Mouse (Mus musculus) heart, embryonic 12.5 days (tissue): ENCODE results near the gene Bche. TPM values are rescaled to one million over a fixed set of nuclear protein-coding genes. Genes with fewer than 3 reads are reported as not detected.

Experiments
- ATAC-seq: fragments of 200-750 bp; cut with Nextera tagmentation; 2 replicates; pipeline ENCODE4 v1.8.0; 2017; ENCODE audit warnings: moderate TSS enrichment, moderate library complexity; ENCODE audit not compliant: insufficient number of reproducible peaks, low FRiP score
- H3K27ac ChIP-seq: fragments of 300-500 bp; sonication (generic); 2 replicates; pipeline ENCODE4 v1.5.1; 2016; ENCODE audit warnings: mild to moderate bottlenecking, moderate library complexity; ENCODE audit not compliant: poor library complexity, severe bottlenecking
- H3K27me3 ChIP-seq: fragments of 300-500 bp; sonication (generic); replicated peaks from 2 replicates; pipeline ENCODE4 v1.6.1; 2016; ENCODE audit warnings: mild to moderate bottlenecking, moderate library complexity
- H3K36me3 ChIP-seq: fragments of 300-500 bp; sonication (generic); 2 replicates; pipeline ENCODE4 v1.6.1; 2016; ENCODE audit warnings: mild to moderate bottlenecking, moderate library complexity
- H3K4me1 ChIP-seq: fragments of 300-500 bp; sonication (generic); replicated peaks from 2 replicates; pipeline ENCODE4 v1.6.1; 2016; ENCODE audit warnings: mild to moderate bottlenecking
- H3K4me2 ChIP-seq: fragments of 300-500 bp; sonication (generic); 2 replicates; pipeline ENCODE4 v1.6.1; 2016; ENCODE audit warnings: mild to moderate bottlenecking, moderate library complexity
- H3K4me3 ChIP-seq: fragments of 300-500 bp; sonication (generic); 2 replicates; pipeline ENCODE4 v1.5.1; 2016; ENCODE audit warnings: mild to moderate bottlenecking
- H3K9ac ChIP-seq: fragments of 300-500 bp; sonication (generic); 2 replicates; pipeline ENCODE4 v1.6.1; 2016; ENCODE audit warnings: mild to moderate bottlenecking, moderate library complexity
- H3K9me3 ChIP-seq: fragments of 300-500 bp; sonication (generic); replicated peaks from 2 replicates; pipeline ENCODE4 v1.6.1; 2016; ENCODE audit warnings: mild to moderate bottlenecking, moderate library complexity
- WGBS: fragments of 180-500 bp; shearing (Covaris S2); methylation state at CpG from one replicate; pipeline ENCODE4 v1.1.7; 2016; 5-methylcytosine and 5-hydroxymethylcytosine counted together
- polyA plus RNA-seq: library from polyadenylated mRNA; unstranded; fragments of >200 nt; fragmentation: Nextera tagmentation; extraction: Ambion mirVana; gene quantifications from 2 replicates; pipeline ENCODE4 v1.2.1, GENCODE M21; 2016

The Bche gene
- polyA plus RNA-seq, 1 experiment from 2014 or later = 22.2 TPM

DNA sequence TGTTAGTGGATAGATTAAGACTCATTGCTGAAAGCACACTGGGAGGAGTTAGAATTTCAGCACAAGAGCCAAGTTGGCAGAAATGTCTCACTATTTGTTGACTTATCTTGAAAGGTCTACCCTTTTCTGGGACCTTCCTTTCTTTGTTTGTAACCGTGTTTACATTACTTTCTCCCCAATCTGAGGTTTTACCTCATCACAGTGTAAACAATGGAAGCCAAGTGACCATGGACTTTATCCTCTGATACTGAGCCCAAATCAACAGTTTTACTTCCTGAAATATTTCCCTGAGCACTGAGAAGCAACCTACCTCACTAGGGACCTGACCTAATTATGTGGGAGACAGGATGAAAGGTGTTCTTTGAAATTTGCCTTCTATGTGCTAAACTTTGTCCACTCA lies 34.9 kb downstream of the Bche start:
- H3K9ac ChIP-seq = no peak overlapping the region
- WGBS = 61% methylated on average over 1 of the region's 1 CpGs

DNA sequence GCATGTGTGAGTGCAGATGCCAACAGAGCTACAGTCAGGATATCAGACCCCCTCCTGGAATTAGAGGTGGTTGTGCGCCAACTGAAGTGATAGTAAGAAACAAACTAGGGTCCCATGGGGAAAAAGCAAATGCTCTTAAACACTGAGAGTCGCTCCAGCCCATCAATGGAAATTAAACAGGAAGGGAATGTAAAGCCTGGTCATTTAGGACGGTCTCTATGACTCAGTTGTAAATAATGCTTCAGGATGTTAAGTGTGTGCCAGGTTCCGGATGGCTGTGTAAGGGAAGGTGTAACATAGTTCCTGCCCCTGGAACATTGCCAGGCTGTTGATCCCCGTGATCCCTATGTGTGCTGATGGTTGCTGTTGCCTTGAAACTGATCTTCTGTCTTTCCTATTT lies 40.0 kb downstream of the Bche start:
- 67% methylated on average over 5 of the region's 5 CpGs for WGBS
- no peak overlapping the region for H3K4me3 ChIP-seq
- H3K27me3 ChIP-seq = no peaks in the 10 kb centered on the region
- no peak overlapping the region for H3K4me2 ChIP-seq
- H3K4me1 ChIP-seq = no peaks in the 10 kb centered on the region
- no peak overlapping the region for H3K9ac ChIP-seq
- no peaks in the 10 kb centered on the region for H3K36me3 ChIP-seq
- no peaks in the 10 kb centered on the region for H3K9me3 ChIP-seq
- no peak overlapping the region for H3K27ac ChIP-seq
- ATAC-seq = no peak

More for the DNA sequence above, 34.9 kb downstream of the Bche start:
- H3K4me3 ChIP-seq = no peak overlapping the region
- H3K27me3 ChIP-seq = no peaks in the 10 kb centered on the region
- ATAC-seq = no peak
- no peaks in the 10 kb centered on the region for H3K36me3 ChIP-seq
- H3K27ac ChIP-seq = no peak overlapping the region
- no peaks in the 10 kb centered on the region for H3K9me3 ChIP-seq
- H3K4me2 ChIP-seq = no peak overlapping the region
- no peaks in the 10 kb centered on the region for H3K4me1 ChIP-seq

DNA sequence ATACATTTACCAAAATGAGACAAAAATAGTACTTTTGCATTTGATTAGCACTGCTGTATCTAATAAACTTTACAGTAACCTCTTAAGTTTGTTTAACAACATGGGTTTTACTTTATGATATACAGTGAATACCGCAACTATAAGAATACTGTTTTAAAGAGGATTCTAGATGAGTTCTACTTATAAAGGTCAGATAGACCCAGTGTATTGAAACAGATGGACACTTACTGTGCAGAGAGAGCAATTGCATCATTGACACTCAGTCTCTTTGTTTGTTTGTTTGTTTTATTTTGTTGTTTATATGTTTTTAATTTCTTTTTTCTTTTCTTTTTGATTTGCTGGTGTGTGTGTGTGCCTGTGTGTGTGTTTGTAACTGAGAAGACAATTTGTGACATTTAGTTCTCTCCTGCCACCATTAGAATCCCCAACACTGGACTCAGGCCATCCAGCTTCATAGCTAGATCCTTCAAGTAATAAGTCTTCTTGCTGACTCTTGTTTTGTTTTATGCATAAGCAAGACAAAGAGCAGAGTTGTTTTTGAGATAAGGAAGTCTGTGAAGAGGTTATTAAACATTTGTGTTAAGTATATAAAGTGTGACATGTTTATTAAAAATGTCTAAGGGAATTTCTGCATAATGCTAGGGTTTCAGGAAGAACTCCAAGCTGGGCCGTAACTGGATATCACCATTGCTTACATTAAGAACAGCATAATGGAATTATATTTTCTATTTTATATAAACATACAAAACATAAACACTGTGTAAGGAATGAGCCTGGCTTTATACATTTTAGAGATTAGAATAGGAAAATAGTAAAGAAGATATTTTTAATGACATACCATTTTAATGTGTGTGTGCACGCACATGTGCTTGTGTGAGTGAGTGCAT lies 40.7 kb downstream of the Bche start:
- no peak overlapping the region for H3K4me3 ChIP-seq

DNA sequence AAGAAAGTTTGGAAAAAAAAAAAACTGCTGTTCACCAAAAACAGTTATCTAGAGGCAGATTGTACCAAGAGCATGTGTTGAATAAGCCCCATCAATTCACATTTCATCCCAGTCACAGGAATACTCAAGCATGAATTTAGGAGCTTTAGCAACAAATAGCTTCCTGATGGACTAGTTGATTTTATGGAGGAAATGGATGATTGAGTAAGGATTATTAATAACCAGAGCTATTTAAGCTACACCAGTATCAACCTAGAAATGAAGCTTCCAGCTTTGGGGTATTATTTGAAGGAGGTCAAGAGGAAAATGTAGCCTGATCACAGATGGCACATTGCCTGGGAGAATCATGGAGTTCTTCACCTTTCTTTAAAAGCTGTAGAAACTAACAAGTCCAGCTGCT lies 57.9 kb downstream of the Bche start:
- no peaks in the 10 kb centered on the region for H3K9me3 ChIP-seq
- no peak for ATAC-seq
- H3K4me1 ChIP-seq = no peaks in the 10 kb centered on the region

More for the DNA sequence above, 40.7 kb downstream of the Bche start:
- no peaks in the 10 kb centered on the region for H3K36me3 ChIP-seq
- H3K4me1 ChIP-seq = no peaks in the 10 kb centered on the region
- 92% methylated on average over 3 of the region's 3 CpGs for WGBS
- H3K27me3 ChIP-seq = no peaks in the 10 kb centered on the region
- H3K27ac ChIP-seq = no peak overlapping the region
- ATAC-seq = no peak
- H3K9me3 ChIP-seq = no peaks in the 10 kb centered on the region
- no peak overlapping the region for H3K4me2 ChIP-seq
- H3K9ac ChIP-seq = no peak overlapping the region

DNA sequence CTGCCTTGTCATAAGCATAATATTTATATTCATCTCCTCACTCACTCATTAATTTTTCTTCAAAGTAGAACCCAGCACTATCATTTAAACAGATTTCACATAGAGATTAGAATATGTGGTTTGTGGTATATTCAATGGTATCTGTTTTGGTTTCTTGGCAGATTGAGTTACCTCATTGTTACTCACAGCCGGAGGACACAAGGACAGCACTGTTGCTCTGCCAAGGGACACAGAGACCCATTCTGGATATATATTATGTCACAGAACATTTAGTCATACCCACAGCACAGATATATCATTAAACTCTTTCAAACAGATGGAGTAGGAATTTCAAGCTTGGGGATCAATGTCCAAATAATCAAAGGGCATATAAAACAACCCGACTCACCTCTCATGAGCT lies 61.2 kb downstream of the Bche start:
- H3K27ac ChIP-seq = no peak overlapping the region
- H3K27me3 ChIP-seq = no peaks in the 10 kb centered on the region
- H3K36me3 ChIP-seq = no peaks in the 10 kb centered on the region
- no peak overlapping the region for H3K4me2 ChIP-seq
- no peaks in the 10 kb centered on the region for H3K9me3 ChIP-seq
- ATAC-seq = no peak
- no peak overlapping the region for H3K4me3 ChIP-seq
- 82% methylated on average over 2 of the region's 2 CpGs for WGBS
- no peaks in the 10 kb centered on the region for H3K4me1 ChIP-seq
- no peak overlapping the region for H3K9ac ChIP-seq

More for the DNA sequence above, 57.9 kb downstream of the Bche start:
- no peak overlapping the region for H3K4me3 ChIP-seq
- H3K27ac ChIP-seq = no peak overlapping the region
- H3K4me2 ChIP-seq = no peak overlapping the region
- H3K27me3 ChIP-seq = no peaks in the 10 kb centered on the region
- no peak overlapping the region for H3K9ac ChIP-seq
- H3K36me3 ChIP-seq = no peaks in the 10 kb centered on the region

DNA sequence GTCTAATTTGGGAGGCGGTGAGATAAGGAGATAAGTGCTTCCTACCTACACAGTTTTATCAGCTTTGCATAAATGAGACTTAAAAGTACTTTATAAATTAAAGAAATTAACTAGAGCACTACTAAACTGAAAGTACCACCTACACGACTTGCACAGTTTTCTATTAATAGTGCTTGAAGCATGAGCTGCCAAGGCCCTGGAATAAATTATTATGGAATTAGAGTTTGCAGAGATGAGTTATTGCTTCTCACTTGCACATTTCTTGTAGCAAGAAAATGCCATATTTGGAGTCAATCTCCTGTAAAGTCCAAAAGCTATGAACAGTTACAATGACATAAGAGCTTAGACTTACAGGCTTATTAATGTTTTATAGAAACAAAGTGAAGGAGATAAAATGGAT lies 96.8 kb downstream of the Bche start:
- no peak overlapping the region for H3K9ac ChIP-seq
- H3K36me3 ChIP-seq = no peaks in the 10 kb centered on the region
- H3K27me3 ChIP-seq = no peaks in the 10 kb centered on the region
- H3K4me2 ChIP-seq = no peak overlapping the region
- H3K4me3 ChIP-seq = no peak overlapping the region
- no peak overlapping the region for H3K27ac ChIP-seq
- WGBS = 56% methylated on average over 2 of the region's 2 CpGs
- no peaks in the 10 kb centered on the region for H3K4me1 ChIP-seq
- H3K9me3 ChIP-seq = no peaks in the 10 kb centered on the region
- ATAC-seq = no peak

DNA sequence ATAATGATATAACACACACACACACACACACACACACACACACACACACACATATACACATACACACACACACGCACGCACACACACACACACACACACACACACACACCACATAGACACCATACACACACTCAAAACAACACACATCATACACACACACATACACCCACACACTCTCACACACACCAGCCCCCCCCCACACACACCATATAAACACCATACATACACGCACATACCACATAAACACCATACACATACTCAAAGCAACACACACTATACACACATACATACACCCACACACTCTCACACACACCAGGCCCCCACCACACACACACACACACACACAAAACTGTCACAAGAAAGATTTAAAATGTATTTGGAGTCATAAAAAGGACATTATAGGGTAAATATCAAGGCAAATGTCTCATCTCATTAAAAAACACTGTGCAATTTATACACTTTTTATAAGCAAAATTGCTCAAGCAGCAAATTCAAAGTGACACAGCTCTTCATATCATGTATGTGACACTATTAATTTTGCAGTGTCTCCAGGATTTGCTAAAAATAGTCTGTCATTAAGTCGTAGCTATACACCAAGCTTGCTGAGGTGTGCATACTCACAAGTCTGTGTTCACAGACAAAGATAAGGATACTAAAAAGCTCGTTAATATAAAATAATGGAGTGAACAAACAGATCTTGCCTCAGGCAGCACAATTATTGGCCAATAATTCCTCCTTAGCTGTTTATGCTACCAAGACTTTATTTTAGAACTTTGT lies 116.3 kb downstream of the Bche start:
- no peak for ATAC-seq
- no peak overlapping the region for H3K9ac ChIP-seq
- no peak overlapping the region for H3K4me3 ChIP-seq
- no peaks in the 10 kb centered on the region for H3K36me3 ChIP-seq
- no peaks in the 10 kb centered on the region for H3K27me3 ChIP-seq
- H3K9me3 ChIP-seq = no peaks in the 10 kb centered on the region
- H3K27ac ChIP-seq = no peak overlapping the region
- H3K4me1 ChIP-seq = peaks cover 5% of the 10 kb centered on the region; the same call in 1 of the 2 replicates
- H3K4me2 ChIP-seq = no peak overlapping the region
- WGBS = 64% methylated on average over 5 of the region's 5 CpGs
